Mouse (Mus musculus): ENCODE results near the gene Hoxa9.

Hoxa9 gene

GRCm38 (mm10) chr6:52177061-52177735 lies 53.7 kb downstream of the Hoxa9 start, which contains the start of gene 5730596B20Rik:
TSS of gene 5730596B20Rik (plus strand) at chr6:52177498.
- DNase-seq = no peak

GRCm38 (mm10) chr6:52176391-52176790 lies 54.5 kb downstream of the Hoxa9 start:
- no peak for DNase-seq

- DNase-seq = no peak
Measured at GRCm38 (mm10) chr6:52175864-52176263, 55.0 kb downstream of the Hoxa9 start.

GRCm38 (mm10) chr6:52174968-52175751 lies 55.7 kb downstream of the Hoxa9 start:
- no peak for DNase-seq

GRCm38 (mm10) chr6:52173648-52174047 lies 57.2 kb downstream of the Hoxa9 start:
- no peak for DNase-seq

Measured in layer of hippocampus, adult 9-11 months (tissue).